Mouse (Mus musculus): Measurements from ENCODE around the gene Ylpm1. TPM values are rescaled to one million over a fixed set of nuclear protein-coding genes. Genes with fewer than 3 reads are reported as not detected.
A peak's percentile ranks its signal among the peaks of the same experiment; 100 is the strongest.

Ylpm1 gene
- total and polyA plus RNA-seq, 2 experiments from 2014 or later = 29.2 to 43.2 TPM

DNA sequence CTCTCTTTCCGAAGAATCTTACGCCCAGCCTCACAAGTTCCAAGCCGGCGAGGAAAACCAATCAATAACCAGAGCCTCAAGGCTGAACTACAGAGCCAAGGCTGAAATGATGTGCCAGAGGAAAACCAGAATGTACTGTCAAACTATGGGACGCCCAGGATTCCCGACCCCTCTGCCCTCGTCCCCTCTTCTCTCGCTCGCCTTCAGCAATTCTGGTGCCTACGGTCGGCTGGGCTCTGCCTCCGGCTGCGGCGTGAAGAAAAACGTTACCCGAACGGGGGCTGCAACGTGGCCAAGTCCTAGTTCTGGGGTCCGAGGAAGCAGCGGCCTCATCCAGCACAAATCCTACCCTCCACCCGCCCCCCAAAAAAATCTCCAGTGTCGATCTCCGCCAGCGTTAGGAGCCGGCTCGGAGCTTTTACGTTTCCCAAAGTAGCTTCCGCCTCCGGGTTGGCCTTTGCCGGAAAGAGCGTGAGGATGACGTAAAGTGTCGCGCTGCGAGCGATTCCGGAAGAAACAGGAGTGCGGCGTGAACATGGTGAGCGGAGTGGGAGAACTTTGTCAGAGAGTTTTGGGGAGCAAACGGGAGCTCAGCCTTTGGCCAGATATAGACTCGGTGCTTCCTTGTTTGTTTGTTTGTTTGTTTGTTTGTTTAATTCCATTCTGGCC, 25.6 kb upstream of the Ylpm1 start, which contains the start of the genes Fcf1 and Arel1:
Gene Fcf1, plus strand, starts transcription at position 470 of the 669 bp plus-strand sequence.
Gene Arel1, minus strand, starts transcription at position 473 of the 669 bp plus-strand sequence.
- Histone ChIP-seq H3K9me3 (ENCODE audit: low read length) (no peaks in the 10 kb centered on the region), H3K27me3 (ENCODE audit: insufficient read depth, low read length) (no peaks in the 10 kb centered on the region), H3K4me1 (ENCODE audit: insufficient read depth, low read length) (peaks cover 12% of the 10 kb centered on the region), H3K4me2 (ENCODE audit: low read depth, low read length, poor library complexity, severe bottlenecking) (peak within 1 kb of the TSS; percentile 95), H3K36me3 (ENCODE audit: insufficient read depth, low read length) (peaks cover 3% of the 10 kb centered on the region; the same call in 1 of the 2 replicates), H3K27ac (ENCODE audit: low read depth, low read length) (peak within 1 kb of the TSS; percentile 70), H3K9ac (replicated peaks; ENCODE audit: low read length, poor library complexity, severe bottlenecking) (peak within 1 kb of the TSS; percentile 84), H3K4me3 (ENCODE audit: low read depth, low read length) (peak within 1 kb of the TSS; percentile 89)
- no peak for TF ChIP-seq CTCF (IDR thresholded peaks at IDR 0.05)
- 0% methylated on average over 42 of the region's 42 CpGs for WGBS
- DNase-seq (ENCODE audit: low spot score) = peak; percentile 94
- ATAC-seq (ENCODE audit: low FRiP score) = peak; percentile 75

DNA sequence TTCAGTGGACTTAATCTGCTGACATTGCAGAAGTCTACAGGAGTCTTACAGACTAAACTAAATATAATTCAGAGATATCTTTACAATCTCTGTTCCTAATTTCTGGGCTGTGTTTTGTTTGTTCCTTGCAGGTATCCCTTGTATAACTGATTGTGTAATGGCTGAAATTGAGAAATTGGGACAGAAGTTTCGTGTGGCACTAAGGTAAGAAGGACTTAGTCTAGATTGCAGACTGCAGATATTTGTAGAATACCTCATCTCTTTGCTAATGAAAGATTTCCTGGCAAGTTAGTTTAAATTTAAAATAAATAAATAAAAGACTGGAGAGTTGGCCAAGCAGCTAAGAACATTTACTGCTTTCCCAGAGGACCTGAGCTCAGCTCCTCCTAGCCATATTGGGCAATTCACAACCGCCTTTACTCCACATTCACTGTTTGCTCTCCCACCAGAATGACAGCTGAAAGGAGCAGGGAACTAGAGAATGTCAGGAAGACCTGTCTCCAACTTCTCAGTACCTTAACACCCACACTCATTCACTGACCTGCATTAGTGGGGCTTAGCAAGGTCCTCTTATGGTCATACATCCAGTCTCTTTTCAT, 16.8 kb upstream of the Ylpm1 start:
- H3K4me3 ChIP-seq (ENCODE audit: low read depth, low read length) = no peak overlapping the region
- H3K27me3 ChIP-seq (ENCODE audit: insufficient read depth, low read length) = no peaks in the 10 kb centered on the region
- no peak for TF ChIP-seq CTCF (IDR thresholded peaks at IDR 0.05)
- no peak overlapping the region for H3K9ac ChIP-seq (replicated peaks; ENCODE audit: low read length, poor library complexity, severe bottlenecking)
- no peak overlapping the region for H3K4me2 ChIP-seq (ENCODE audit: low read depth, low read length, poor library complexity, severe bottlenecking)
- H3K4me1 ChIP-seq (ENCODE audit: insufficient read depth, low read length) = no peaks in the 10 kb centered on the region
- DNase-seq (ENCODE audit: low spot score) (no peak), ATAC-seq (ENCODE audit: low FRiP score) (no peak)
- WGBS = 87% methylated on average over 2 of the region's 2 CpGs
- no peaks in the 10 kb centered on the region for H3K9me3 ChIP-seq (ENCODE audit: low read length)
- H3K36me3 ChIP-seq (ENCODE audit: insufficient read depth, low read length) = peaks cover 41% of the 10 kb centered on the region
- H3K27ac ChIP-seq (ENCODE audit: low read depth, low read length) = no peak overlapping the region

- ATAC-seq (ENCODE audit: low FRiP score) (no peak), DNase-seq (ENCODE audit: low spot score) (no peak)
- Histone ChIP-seq H3K36me3 (ENCODE audit: insufficient read depth, low read length) (no peaks in the 10 kb centered on the region; the same call in 1 of the 2 replicates), H3K4me3 (ENCODE audit: low read depth, low read length) (no peak overlapping the region), H3K9ac (replicated peaks; ENCODE audit: low read length, poor library complexity, severe bottlenecking) (no peak overlapping the region), H3K27me3 (ENCODE audit: insufficient read depth, low read length) (no peaks in the 10 kb centered on the region), H3K4me2 (ENCODE audit: low read depth, low read length, poor library complexity, severe bottlenecking) (no peak overlapping the region), H3K4me1 (ENCODE audit: insufficient read depth, low read length) (no peaks in the 10 kb centered on the region), H3K9me3 (ENCODE audit: low read length) (no peaks in the 10 kb centered on the region), H3K27ac (ENCODE audit: low read depth, low read length) (no peak overlapping the region)
- TF ChIP-seq CTCF (IDR thresholded peaks at IDR 0.05) = no peak
- 75% methylated on average over 4 of the region's 4 CpGs for WGBS
These were observed 6.7 kb upstream of the Ylpm1 start for GRCm38 (mm10) chr12:84989456-84989855.

GRCm38 (mm10) chr12:84995112-84995761, 884 bp upstream of the Ylpm1 start:
- no peak overlapping the region for H3K9ac ChIP-seq (replicated peaks; ENCODE audit: low read length, poor library complexity, severe bottlenecking)
- no peaks in the 10 kb centered on the region for H3K27me3 ChIP-seq (ENCODE audit: insufficient read depth, low read length)
- TF ChIP-seq CTCF (IDR thresholded peaks at IDR 0.05) = no peak
- no peaks in the 10 kb centered on the region for H3K9me3 ChIP-seq (ENCODE audit: low read length)
- no peak for ATAC-seq (ENCODE audit: low FRiP score)
- H3K4me3 ChIP-seq (ENCODE audit: low read depth, low read length) = peak overlapping the region; percentile 92; the same call in 1 of the 2 replicates
- H3K27ac ChIP-seq (ENCODE audit: low read depth, low read length) = no peak overlapping the region
- peak overlapping the region; percentile 40; the same call in 1 of the 2 replicates for H3K4me2 ChIP-seq (ENCODE audit: low read depth, low read length, poor library complexity, severe bottlenecking)
- no peak for DNase-seq (ENCODE audit: low spot score)
- H3K36me3 ChIP-seq (ENCODE audit: insufficient read depth, low read length) = no peaks in the 10 kb centered on the region
- WGBS = 95% methylated on average over 8 of the region's 9 CpGs
- H3K4me1 ChIP-seq (ENCODE audit: insufficient read depth, low read length) = peaks cover 11% of the 10 kb centered on the region

DNA sequence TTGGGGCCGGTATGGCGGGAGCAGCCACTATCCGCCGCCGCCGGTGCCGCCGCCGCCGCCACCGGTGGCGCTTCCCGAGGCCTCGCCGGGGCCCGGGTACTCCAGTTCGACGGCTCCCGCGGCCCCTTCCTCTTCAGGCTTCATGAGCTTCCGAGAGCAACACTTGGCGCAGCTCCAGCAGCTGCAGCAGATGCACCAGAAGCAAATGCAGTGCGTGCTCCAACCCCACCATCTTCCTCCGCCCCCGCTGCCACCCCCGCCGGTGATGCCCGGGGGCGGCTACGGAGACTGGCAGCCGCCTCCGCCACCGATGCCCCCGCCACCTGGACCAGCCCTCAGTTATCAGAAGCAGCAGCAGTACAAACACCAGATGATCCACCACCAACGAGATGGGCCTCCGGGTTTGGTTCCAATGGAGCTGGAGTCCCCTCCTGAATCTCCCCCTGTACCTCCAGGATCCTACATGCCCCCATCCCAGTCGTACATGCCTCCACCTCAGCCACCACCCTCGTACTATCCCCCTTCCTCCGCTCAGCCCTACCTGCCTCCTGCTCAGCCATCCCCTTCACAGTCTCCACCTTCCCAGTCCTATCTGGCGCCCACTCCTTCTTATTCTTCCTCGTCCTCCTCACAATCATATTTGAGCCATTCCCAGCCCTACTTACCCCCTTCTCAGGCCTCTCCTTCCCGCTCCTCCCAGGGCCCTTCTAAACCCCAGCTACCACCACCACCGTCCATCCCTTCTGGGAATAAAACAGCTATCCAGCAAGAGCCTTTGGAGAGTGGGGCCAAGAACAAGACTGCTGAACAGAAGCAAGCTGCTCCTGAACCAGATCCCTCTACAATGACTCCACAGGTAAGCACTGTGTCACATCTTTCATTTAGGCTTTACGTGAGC, 629 bp downstream of the Ylpm1 start:
- H3K27ac ChIP-seq (ENCODE audit: low read depth, low read length) = peak overlapping the region; percentile 89
- ATAC-seq (ENCODE audit: low FRiP score) (peak; percentile 52), DNase-seq (ENCODE audit: low spot score) (peak; percentile 65)
- peak overlapping the region; percentile 92 for H3K4me3 ChIP-seq (ENCODE audit: low read depth, low read length)
- under 1% methylated on average over 42 of the region's 44 CpGs for WGBS
- H3K36me3 ChIP-seq (ENCODE audit: insufficient read depth, low read length) = no peaks in the 10 kb centered on the region
- H3K27me3 ChIP-seq (ENCODE audit: insufficient read depth, low read length) = no peaks in the 10 kb centered on the region
- no peak for TF ChIP-seq CTCF (IDR thresholded peaks at IDR 0.05)
- H3K9ac ChIP-seq (replicated peaks; ENCODE audit: low read length, poor library complexity, severe bottlenecking) = peak overlapping the region; percentile 96
- no peaks in the 10 kb centered on the region for H3K9me3 ChIP-seq (ENCODE audit: low read length)
- peak overlapping the region; percentile 79 for H3K4me2 ChIP-seq (ENCODE audit: low read depth, low read length, poor library complexity, severe bottlenecking)
- peaks cover 11% of the 10 kb centered on the region for H3K4me1 ChIP-seq (ENCODE audit: insufficient read depth, low read length)
